Mouse (Mus musculus) bone marrow, adult 2 months (tissue): ENCODE data around the gene Mif4gd. TPM values are rescaled to one million over a fixed set of nuclear protein-coding genes. Genes with fewer than 3 reads are reported as not detected.
A peak's percentile ranks its signal among the peaks of the same experiment; 100 is the strongest.

ENCODE experiments used
- H3K27ac ChIP-seq: fragments of 200-500 bp; 2 replicates; pipeline ENCODE4 v1.5.1; 2012; ENCODE audit warnings: low read depth, mild to moderate bottlenecking, control low read depth, inconsistent platforms, low read length; ENCODE audit not compliant: control insufficient read depth, poor library complexity, insufficient read depth
- H3K4me1 ChIP-seq: fragments of 200-500 bp; 2 replicates; pipeline ENCODE4 v1.6.1; 2011; ENCODE audit warnings: low read length; ENCODE audit not compliant: control insufficient read depth, insufficient read depth
- H3K4me3 ChIP-seq: fragments of 200-500 bp; replicated peaks from 2 replicates; pipeline ENCODE3; 2011; ENCODE audit warnings: mild to moderate bottlenecking, low read depth, low read length, control low read depth; ENCODE audit not compliant: control insufficient read depth
- CTCF ChIP-seq: fragments of 200-500 bp; IDR thresholded peaks from 2 replicates; pipeline ENCODE4 v1.5.1; 2011; ENCODE audit warnings: low read length, control low read depth; ENCODE audit not compliant: control insufficient read depth, insufficient read depth
- POLR2A ChIP-seq: fragments of 200-500 bp; IDR thresholded peaks from 2 replicates; pipeline ENCODE4 v1.6.1; 2011; ENCODE audit warnings: low read depth, mild to moderate bottlenecking, control low read depth, low read length, borderline replicate concordance; ENCODE audit not compliant: control insufficient read depth
- WGBS: fragments of 180-500 bp; shearing (Covaris S2); methylation state at CpG from one replicate; pipeline ENCODE4 v1.1.7; 2018; 5-methylcytosine and 5-hydroxymethylcytosine counted together
- polyA plus RNA-seq: library from polyadenylated mRNA; stranded (reverse); fragments of >200 nt; gene quantifications from 2 replicates; pipeline ENCODE4 v1.2.4, GENCODE M21; 2011; ENCODE audit warnings: low replicate concordance; ENCODE audit not compliant: missing spikeins, insufficient read depth, insufficient read length

The Mif4gd gene
- polyA plus RNA-seq, 1 experiment, result 86.0 TPM

GRCm38 (mm10) chr11:115614346-115615107 is 1.8 kb upstream of the Mif4gd start:
- no peak overlapping the region for H3K27ac ChIP-seq
- WGBS, result 78% methylated on average over 10 of the region's 10 CpGs

DNA sequence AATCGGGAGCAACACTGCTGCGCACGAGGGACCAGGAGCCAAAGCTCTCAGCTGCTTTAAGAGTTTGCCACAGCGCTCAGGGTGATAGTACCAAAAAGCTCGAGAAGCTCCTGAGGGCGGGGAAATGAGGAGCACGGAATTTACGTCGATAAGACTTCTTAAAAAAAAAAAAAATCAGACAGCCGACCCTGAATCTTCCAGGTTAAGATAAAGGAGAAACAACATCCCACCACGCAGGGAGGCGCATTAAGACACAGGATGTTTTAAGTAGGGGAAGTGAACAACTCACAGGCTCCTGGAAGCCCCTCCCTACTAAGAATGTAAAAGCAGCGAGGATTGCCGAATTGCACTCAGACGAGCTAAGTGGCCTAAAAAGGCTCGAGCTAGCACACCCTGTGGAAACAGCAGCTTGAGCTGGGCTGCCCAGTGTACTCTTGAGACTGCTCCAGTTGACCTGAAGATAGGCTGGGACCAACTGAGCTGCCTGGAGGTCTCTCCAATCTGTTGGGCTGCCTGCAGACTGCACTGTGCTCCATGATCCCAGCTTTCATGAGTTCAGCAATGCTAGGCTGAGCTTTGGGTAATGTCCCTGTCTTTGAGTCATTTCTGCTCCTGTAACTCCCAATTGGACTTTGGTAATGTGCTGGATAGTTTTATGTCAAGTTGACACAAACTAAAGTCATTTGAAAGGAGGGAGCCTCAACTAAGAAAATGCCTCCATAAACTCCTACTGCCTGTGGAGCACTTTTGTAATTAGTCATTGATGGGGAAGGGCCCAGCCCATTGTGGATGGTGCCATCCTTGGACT is 573 bp upstream of the Mif4gd start:
- Histone ChIP-seq H3K27ac (peak overlapping the region; percentile 92), H3K4me3 (peak overlapping the region; percentile 69), H3K4me1 (peaks cover 1% of the 10 kb centered on the region; the same call in 1 of the 2 replicates)
- 0% methylated on average over 16 of the region's 16 CpGs for WGBS
- TF ChIP-seq POLR2A (no peak), CTCF (no peak)

More at GRCm38 (mm10) chr11:115614346-115615107, 1.8 kb upstream of the Mif4gd start:
- Histone ChIP-seq H3K4me1 (peaks cover 1% of the 10 kb centered on the region; the same call in 1 of the 2 replicates), H3K4me3 (no peak overlapping the region)
- TF ChIP-seq CTCF (no peak), POLR2A (no peak)

GRCm38 (mm10) chr11:115612059-115612409 is 735 bp downstream of the Mif4gd start:
- WGBS, result under 1% methylated on average over 13 of the region's 13 CpGs
- peaks cover 1% of the 10 kb centered on the region; the same call in 1 of the 2 replicates for H3K4me1 ChIP-seq
- TF ChIP-seq CTCF, result 0 out of 2 replicates have a peak, but pooled peaks have one; percentile 13
- TF ChIP-seq POLR2A, result no peak

GRCm38 (mm10) chr11:115611173-115611572 is 1.6 kb downstream of the Mif4gd start:
- TF ChIP-seq CTCF, result no peak
- TF ChIP-seq POLR2A, result no peak
- WGBS, result 88% methylated on average over 6 of the region's 6 CpGs
- no peak overlapping the region for H3K4me3 ChIP-seq
- H3K4me1 ChIP-seq, result peaks cover 1% of the 10 kb centered on the region; the same call in 1 of the 2 replicates
- no peak overlapping the region for H3K27ac ChIP-seq

More at GRCm38 (mm10) chr11:115612059-115612409, 735 bp downstream of the Mif4gd start:
- H3K27ac ChIP-seq, result peak overlapping the region; percentile 72
- peak overlapping the region; percentile 81 for H3K4me3 ChIP-seq

- Histone ChIP-seq H3K27ac (no peak overlapping the region), H3K4me3 (no peak overlapping the region), H3K4me1 (peaks cover 1% of the 10 kb centered on the region; the same call in 1 of the 2 replicates)
- TF ChIP-seq CTCF (no peak), POLR2A (no peak)
- WGBS, result 81% methylated on average over 3 of the region's 3 CpGs
Measured at GRCm38 (mm10) chr11:115609576-115609975, 3.2 kb downstream of the Mif4gd start.

DNA sequence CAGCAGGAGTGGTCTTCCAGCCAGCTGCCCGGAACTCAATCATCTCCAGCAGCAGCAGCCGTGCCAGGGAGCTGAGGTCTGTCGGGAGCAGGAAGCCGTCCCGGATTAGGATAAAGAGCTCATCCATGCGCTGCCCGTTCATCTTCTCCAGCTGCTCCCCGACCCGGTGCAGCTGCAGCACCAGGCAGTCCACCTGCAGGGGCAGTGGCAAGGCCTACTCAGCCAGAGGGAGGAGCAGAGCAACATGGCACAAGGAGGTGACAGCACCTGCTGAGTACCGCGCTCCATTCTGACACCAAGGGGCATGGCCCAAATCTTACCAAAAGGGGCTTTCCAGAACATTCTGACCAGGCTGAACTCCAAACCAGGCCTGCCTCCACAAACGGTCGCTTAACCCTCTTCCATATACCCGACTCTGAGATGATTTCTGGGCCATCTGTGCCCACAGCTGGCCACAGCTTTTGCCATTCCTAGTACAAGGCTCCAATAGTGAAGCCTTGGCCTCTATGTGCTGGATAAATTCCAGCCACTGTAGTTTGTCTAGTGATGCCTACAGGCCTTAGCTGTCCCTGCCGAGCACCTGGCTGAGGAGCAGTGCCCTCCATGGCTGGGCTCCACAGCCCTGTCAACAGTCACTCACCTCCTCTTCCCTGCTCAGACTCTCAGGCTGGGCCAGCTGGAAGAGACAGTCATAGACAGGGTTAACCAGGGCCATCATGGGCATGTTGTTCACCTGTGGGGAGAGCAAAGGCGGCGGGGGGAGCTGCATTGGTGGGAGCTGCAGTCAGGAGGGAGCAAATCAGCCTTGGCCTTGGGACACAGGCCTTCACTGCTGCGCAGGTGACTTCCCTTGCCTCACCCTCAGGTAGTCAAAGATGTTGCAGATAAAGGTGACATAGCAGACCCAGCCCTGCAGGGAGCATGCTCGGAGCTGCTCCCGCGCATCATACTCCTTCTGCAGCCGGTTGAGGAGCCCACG is 4.1 kb downstream of the Mif4gd start:
- WGBS, result 90% methylated on average over 23 of the region's 23 CpGs
- H3K27ac ChIP-seq, result no peak overlapping the region
- H3K4me3 ChIP-seq, result no peak overlapping the region
- H3K4me1 ChIP-seq, result peaks cover under 1% of the 10 kb centered on the region
- no peak for TF ChIP-seq POLR2A
- TF ChIP-seq CTCF, result no peak

DNA sequence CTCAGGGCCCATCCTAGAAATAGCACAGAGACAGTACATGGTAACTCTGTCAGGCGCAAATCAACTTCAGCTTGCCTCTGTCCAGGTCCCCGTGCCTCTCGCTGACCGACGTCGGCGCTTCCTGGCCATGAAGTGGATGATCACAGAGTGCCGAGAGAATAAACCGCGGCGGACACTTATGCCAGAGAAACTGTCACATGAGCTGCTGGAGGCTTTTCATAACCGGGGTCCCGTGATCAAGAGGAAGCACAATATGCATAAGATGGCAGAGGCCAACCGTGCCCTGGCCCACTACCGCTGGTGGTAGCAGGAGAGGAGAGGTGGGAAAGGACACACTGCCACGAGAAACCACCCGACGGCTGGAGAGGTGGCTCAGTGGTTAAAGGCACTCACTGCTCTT is 6.0 kb downstream of the Mif4gd start:
- H3K27ac ChIP-seq, result no peak overlapping the region
- H3K4me3 ChIP-seq, result no peak overlapping the region
- 93% methylated on average over 18 of the region's 18 CpGs for WGBS
- peaks cover 3% of the 10 kb centered on the region for H3K4me1 ChIP-seq
- no peak for TF ChIP-seq POLR2A
- no peak for TF ChIP-seq CTCF

- WGBS, result under 1% methylated on average over 26 of the region's 26 CpGs
- TF ChIP-seq CTCF (no peak), POLR2A (no peak)
- Histone ChIP-seq H3K27ac (peak overlapping the region; percentile 96), H3K4me3 (peak overlapping the region; percentile 98), H3K4me1 (peaks cover 9% of the 10 kb centered on the region)
Measured at GRCm38 (mm10) chr11:115604304-115604696, 8.5 kb downstream of the Mif4gd start.
